Mouse (Mus musculus) layer of hippocampus, postnatal 25 days (tissue): ENCODE measurements around the gene Fam118a. TPM values are rescaled to one million over a fixed set of nuclear protein-coding genes. Genes with fewer than 3 reads are reported as not detected.
"Not testable (repeated sequence)": the region's sequence is repeated elsewhere in the genome, so short reads cannot be mapped to it uniquely, and the experiment has no call there.

Experiments used
- DNase-seq, 2 experiments: peaks; one replicate each; pipeline ENCODE4 v3.0.0; 2022; ENCODE audit warnings: mixed read lengths in 2 of 2, low spot score in 1 of 2; ENCODE audit errors: extremely low spot score in 1 of 2
- total RNA-seq, 2 experiments: library from RNA; stranded (reverse); gene quantifications; 2 replicates each; pipeline ENCODE4 v1.2.3; 2021

The Fam118a gene
- total RNA-seq, 2 experiments from 2014 or later = 29.6 to 31.6 TPM

- DNase-seq = no peak
These were observed 16.7 kb upstream of the Fam118a start for GRCm38 (mm10) chr15:85011895-85012661.

- no peak for DNase-seq
These were observed 16.1 kb upstream of the Fam118a start for GRCm38 (mm10) chr15:85012662-85013054.

- no peak for DNase-seq
These were observed 13.0 kb upstream of the Fam118a start for GRCm38 (mm10) chr15:85015771-85016170.

GRCm38 (mm10) chr15:85016951-85017664 lies 11.6 kb upstream of the Fam118a start, which contains the start of gene Upk3a:
Upk3a (plus strand) TSS chr15:85017141.
- DNase-seq = no peak

- DNase-seq = no peak
These were observed 6.5 kb upstream of the Fam118a start for GRCm38 (mm10) chr15:85022211-85022610.

- no peak for DNase-seq
These were observed 2.6 kb upstream of the Fam118a start for GRCm38 (mm10) chr15:85026197-85026596.

GRCm38 (mm10) chr15:85027740-85028139 lies 1.0 kb upstream of the Fam118a start:
- DNase-seq = no peak

- not testable (repeated sequence) for DNase-seq
These were observed 1.9 kb downstream of the Fam118a start for GRCm38 (mm10) chr15:85030643-85031042.

- DNase-seq = no peak
These were observed 3.1 kb downstream of the Fam118a start for GRCm38 (mm10) chr15:85031866-85032265.

GRCm38 (mm10) chr15:85033916-85034315 lies 5.2 kb downstream of the Fam118a start:
- not testable (repeated sequence) for DNase-seq

- peak; percentile 91 to 96 for DNase-seq
These were observed 8.0 kb downstream of the Fam118a start for GRCm38 (mm10) chr15:85036566-85037342.

GRCm38 (mm10) chr15:85037343-85037690 lies 8.6 kb downstream of the Fam118a start:
- DNase-seq = no peak

GRCm38 (mm10) chr15:85041546-85042225 lies 12.9 kb downstream of the Fam118a start:
- no peak for DNase-seq

GRCm38 (mm10) chr15:85042361-85042954 lies 13.7 kb downstream of the Fam118a start:
- peak; percentile 44 to 45 for DNase-seq

GRCm38 (mm10) chr15:85043116-85043515 lies 14.4 kb downstream of the Fam118a start:
- no peak for DNase-seq

- no peak for DNase-seq
These were observed 15.0 kb downstream of the Fam118a start for GRCm38 (mm10) chr15:85043761-85044160.

- no peak for DNase-seq
These were observed 17.6 kb downstream of the Fam118a start for GRCm38 (mm10) chr15:85046230-85046950.

GRCm38 (mm10) chr15:85047865-85048264 lies 19.1 kb downstream of the Fam118a start:
- no peak for DNase-seq

- DNase-seq = no peak
These were observed 21.0 kb downstream of the Fam118a start for GRCm38 (mm10) chr15:85049758-85050157.
